Mouse (Mus musculus) limb, embryonic 10.5 days (tissue): ENCODE data around the gene Ctbp1. TPM values are rescaled to one million over a fixed set of nuclear protein-coding genes. Genes with fewer than 3 reads are reported as not detected.

ENCODE experiments used
- DNase-seq: peaks from one replicate; pipeline ENCODE4 v3.0.0-alpha.2; 2017; ENCODE audit warnings: low spot score
- H3K27ac ChIP-seq: fragments of 300-500 bp; sonication (generic); 2 replicates; pipeline ENCODE4 v1.5.1; 2016; ENCODE audit warnings: mild to moderate bottlenecking
- H3K27me3 ChIP-seq: fragments of 300-500 bp; sonication (generic); 2 replicates; pipeline ENCODE4 v1.6.1; 2016; ENCODE audit warnings: low read depth, mild to moderate bottlenecking; ENCODE audit not compliant: poor library complexity, severe bottlenecking
- H3K36me3 ChIP-seq: fragments of 300-500 bp; sonication (generic); 2 replicates; pipeline ENCODE4 v1.6.1; 2016; ENCODE audit warnings: mild to moderate bottlenecking, moderate library complexity
- H3K4me1 ChIP-seq: fragments of 300-500 bp; sonication (generic); 2 replicates; pipeline ENCODE4 v1.6.1; 2016
- H3K4me3 ChIP-seq: fragments of 300-500 bp; sonication (generic); 2 replicates; pipeline ENCODE4 v1.5.1; 2016; ENCODE audit warnings: mild to moderate bottlenecking, moderate library complexity
- H3K9me3 ChIP-seq: fragments of 300-500 bp; sonication (generic); replicated peaks from 2 replicates; pipeline ENCODE4 v1.6.1; 2016; ENCODE audit warnings: mild to moderate bottlenecking
- WGBS: fragments of 180-500 bp; shearing (Covaris S2); methylation state at CpG from one replicate; pipeline ENCODE4 v1.1.7; 2016; 5-methylcytosine and 5-hydroxymethylcytosine counted together
- polyA plus RNA-seq: library from polyadenylated mRNA; unstranded; fragments of >200 nt; fragmentation: Nextera tagmentation; extraction: Ambion mirVana; gene quantifications from 2 replicates; pipeline ENCODE4 v1.2.1, GENCODE M21; 2016

Ctbp1 gene
- polyA plus RNA-seq, 1 experiment from 2014 or later: 473 TPM

DNA sequence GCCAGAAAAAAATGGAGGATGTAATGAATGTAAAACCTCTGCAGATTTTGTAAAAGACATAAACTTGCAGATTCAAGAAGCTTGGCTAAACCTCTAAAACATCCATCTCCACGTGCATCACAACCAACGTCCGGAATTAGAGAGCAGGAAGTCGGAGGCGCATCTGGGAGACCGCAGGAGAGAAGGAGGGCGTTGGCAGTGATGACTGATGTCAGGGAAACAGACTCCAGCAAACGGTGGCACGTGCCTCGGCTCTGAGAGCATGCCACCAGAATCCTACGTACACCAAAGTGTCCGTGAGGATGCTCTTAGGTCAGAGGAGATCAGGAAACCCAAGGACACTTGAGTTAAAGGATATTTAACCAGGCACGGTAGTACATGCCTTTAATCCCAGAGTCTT lies 73.1 kb downstream of the Ctbp1 start:
- Histone ChIP-seq H3K4me3 (no peak overlapping the region), H3K27me3 (no peaks in the 10 kb centered on the region), H3K27ac (no peak overlapping the region), H3K4me1 (0 out of 2 replicates have a peak, but pooled peaks cover 2% of the 10 kb centered on the region), H3K9me3 (no peaks in the 10 kb centered on the region), H3K36me3 (no peaks in the 10 kb centered on the region)
- no peak for DNase-seq
- 72% methylated on average over 13 of the region's 13 CpGs for WGBS

DNA sequence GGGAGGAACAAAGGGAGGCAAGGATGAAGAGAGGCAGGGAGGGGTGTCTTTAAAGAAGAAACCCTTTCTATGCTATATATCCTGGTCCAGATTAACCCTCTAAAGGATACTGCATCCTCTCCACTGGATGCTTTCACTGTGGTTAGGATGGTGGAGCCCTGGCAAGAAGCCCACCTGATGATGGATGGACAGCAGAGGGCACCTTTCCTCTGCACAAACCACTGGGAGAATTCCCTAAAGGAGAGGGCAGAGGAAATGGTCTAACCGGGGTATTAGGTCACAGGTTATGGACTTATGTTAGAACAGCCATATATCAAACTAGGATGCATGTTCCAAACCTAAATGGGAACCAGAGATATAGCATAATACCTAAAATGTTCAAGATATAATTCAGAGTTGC lies 74.7 kb downstream of the Ctbp1 start:
- Histone ChIP-seq H3K27ac (no peak overlapping the region), H3K36me3 (no peaks in the 10 kb centered on the region), H3K9me3 (no peaks in the 10 kb centered on the region), H3K27me3 (no peaks in the 10 kb centered on the region), H3K4me1 (0 out of 2 replicates have a peak, but pooled peaks cover 2% of the 10 kb centered on the region), H3K4me3 (no peak overlapping the region)
- WGBS: 50% methylated on average over 1 of the region's 1 CpGs
- DNase-seq: no peak

Other genes with a start within 250 kb of the Ctbp1 start
- gene Slc5a1, start 170.8 kb downstream of the Ctbp1 start, polyA plus RNA-seq: not detected in 2 replicates
- gene Spon2, start 56.5 kb downstream of the Ctbp1 start, polyA plus RNA-seq: 2.8 TPM in 2 replicates
- 161 and 162 TPM in 2 replicates for gene Maea, start 60.5 kb upstream of the Ctbp1 start, polyA plus RNA-seq
- 6.0 and 8.6 TPM in 2 replicates for gene Uvssa, start 103.6 kb upstream of the Ctbp1 start, polyA plus RNA-seq
- gene Nkx1-1, start 159.0 kb upstream of the Ctbp1 start, polyA plus RNA-seq: not detected in 2 replicates